Mouse (Mus musculus): ENCODE measurements around the gene Zfp740. TPM values are rescaled to one million over a fixed set of nuclear protein-coding genes. Genes with fewer than 3 reads are reported as not detected.
"Not testable (repeated sequence)": the region's sequence is repeated elsewhere in the genome, so short reads cannot be mapped to it uniquely, and the experiment has no call there.

The Zfp740 gene
- polyA plus RNA-seq, 1 experiment, result 45.8 TPM

- peak; percentile 99 for TF ChIP-seq CTCF (IDR thresholded peaks at IDR 0.05; ENCODE audit: control insufficient read depth, insufficient read depth, insufficient read length)
- TF ChIP-seq MYOG (IDR thresholded peaks at IDR 0.05; ENCODE audit: control insufficient read depth, extremely low read depth, insufficient read length), result no peak
- H3K4me3 ChIP-seq (ENCODE audit: insufficient read depth, poor library complexity, severe bottlenecking), result no peak overlapping the region
- peaks cover 18% of the 10 kb centered on the region for H3K79me3 ChIP-seq (ENCODE audit: low read depth)
Measured at GRCm38 (mm10) chr15:102224186-102224991, 21.3 kb downstream of the Zfp740 start.

GRCm38 (mm10) chr15:102224992-102225617 lies 22.1 kb downstream of the Zfp740 start:
- TF ChIP-seq CTCF (IDR thresholded peaks at IDR 0.05; ENCODE audit: control insufficient read depth, insufficient read depth, insufficient read length) (no peak), MYOG (IDR thresholded peaks at IDR 0.05; ENCODE audit: control insufficient read depth, extremely low read depth, insufficient read length) (no peak), FOSL1 (IDR thresholded peaks at IDR 0.05; ENCODE audit: insufficient read depth, low read length, poor library complexity, severe bottlenecking) (no peak), CEBPB (IDR thresholded peaks at IDR 0.05; ENCODE audit: low read depth) (no peak), MAX (IDR thresholded peaks at IDR 0.05) (no peak), USF1 (IDR thresholded peaks at IDR 0.05; ENCODE audit: low read depth) (no peak), MYOD1 (IDR thresholded peaks at IDR 0.05; ENCODE audit: control insufficient read depth, insufficient read length, low read depth) (no peak)
- H3K79me3 ChIP-seq (ENCODE audit: low read depth), result peaks cover 21% of the 10 kb centered on the region
- no peaks in the 10 kb centered on the region for H3K27me3 ChIP-seq (ENCODE audit: control insufficient read depth, insufficient read depth, insufficient read length)
- peak overlapping the region; percentile 51 for H3ac ChIP-seq (ENCODE audit: control insufficient read depth, insufficient read length, low read depth)
- H3K79me2 ChIP-seq (ENCODE audit: control insufficient read depth, insufficient read depth), result peaks cover 40% of the 10 kb centered on the region
- no peak overlapping the region for H3K4me3 ChIP-seq (ENCODE audit: insufficient read depth, poor library complexity, severe bottlenecking)
- peaks cover 51% of the 10 kb centered on the region for H3K36me3 ChIP-seq (ENCODE audit: control insufficient read depth, insufficient read depth)

More at GRCm38 (mm10) chr15:102224186-102224991, 21.3 kb downstream of the Zfp740 start:
- Histone ChIP-seq H3K27me3 (ENCODE audit: control insufficient read depth, insufficient read depth, insufficient read length) (no peaks in the 10 kb centered on the region), H3K79me2 (ENCODE audit: control insufficient read depth, insufficient read depth) (peaks cover 33% of the 10 kb centered on the region), H3K36me3 (ENCODE audit: control insufficient read depth, insufficient read depth) (peaks cover 56% of the 10 kb centered on the region), H3ac (ENCODE audit: control insufficient read depth, insufficient read length, low read depth) (peak overlapping the region; percentile 51)

- H3K79me2 ChIP-seq (ENCODE audit: control insufficient read depth, insufficient read depth), result peaks cover 41% of the 10 kb centered on the region
- H3K4me3 ChIP-seq (ENCODE audit: insufficient read depth, poor library complexity, severe bottlenecking); H3ac ChIP-seq (ENCODE audit: control insufficient read depth, insufficient read length, low read depth); H3K27me3 ChIP-seq (ENCODE audit: control insufficient read depth, insufficient read depth, insufficient read length): not testable (repeated sequence)
- H3K36me3 ChIP-seq (ENCODE audit: control insufficient read depth, insufficient read depth), result peaks cover 46% of the 10 kb centered on the region
- peaks cover 21% of the 10 kb centered on the region for H3K79me3 ChIP-seq (ENCODE audit: low read depth)
Measured at GRCm38 (mm10) chr15:102225619-102226018, 22.6 kb downstream of the Zfp740 start.

GRCm38 (mm10) chr15:102230408-102231321 lies 27.6 kb downstream of the Zfp740 start:
- Histone ChIP-seq H3K79me2 (ENCODE audit: control insufficient read depth, insufficient read depth) (peaks cover 41% of the 10 kb centered on the region), H3K4me3 (ENCODE audit: insufficient read depth, poor library complexity, severe bottlenecking) (peak overlapping the region; percentile 8), H3K27me3 (ENCODE audit: control insufficient read depth, insufficient read depth, insufficient read length) (no peaks in the 10 kb centered on the region), H3K79me3 (ENCODE audit: low read depth) (peaks cover 21% of the 10 kb centered on the region), H3ac (ENCODE audit: control insufficient read depth, insufficient read length, low read depth) (peak overlapping the region; percentile 22), H3K36me3 (ENCODE audit: control insufficient read depth, insufficient read depth) (peaks cover 44% of the 10 kb centered on the region)
- TF ChIP-seq CEBPB (IDR thresholded peaks at IDR 0.05; ENCODE audit: low read depth) (peak; percentile 94), MYOD1 (IDR thresholded peaks at IDR 0.05; ENCODE audit: control insufficient read depth, insufficient read length, low read depth) (peak; percentile 73), CTCF (IDR thresholded peaks at IDR 0.05; ENCODE audit: control insufficient read depth, insufficient read depth, insufficient read length) (no peak), USF1 (IDR thresholded peaks at IDR 0.05; ENCODE audit: low read depth) (peak; percentile 95), MYOG (IDR thresholded peaks at IDR 0.05; ENCODE audit: control insufficient read depth, extremely low read depth, insufficient read length) (no peak), MAX (IDR thresholded peaks at IDR 0.05) (peak; percentile 100), FOSL1 (IDR thresholded peaks at IDR 0.05; ENCODE audit: insufficient read depth, low read length, poor library complexity, severe bottlenecking) (peak; percentile 96)

GRCm38 (mm10) chr15:102231748-102232147 lies 28.7 kb downstream of the Zfp740 start, which contains the start of gene Itgb7:
Itgb7 (minus strand) TSS chr15:102231944.
- no peaks in the 10 kb centered on the region for H3K27me3 ChIP-seq (ENCODE audit: control insufficient read depth, insufficient read depth, insufficient read length)
- peaks cover 45% of the 10 kb centered on the region for H3K36me3 ChIP-seq (ENCODE audit: control insufficient read depth, insufficient read depth)
- peaks cover 35% of the 10 kb centered on the region for H3K79me2 ChIP-seq (ENCODE audit: control insufficient read depth, insufficient read depth)
- H3ac ChIP-seq (ENCODE audit: control insufficient read depth, insufficient read length, low read depth), result peak within 1 kb of the TSS; percentile 22
- peaks cover 21% of the 10 kb centered on the region for H3K79me3 ChIP-seq (ENCODE audit: low read depth)
- TF ChIP-seq MYOD1 (IDR thresholded peaks at IDR 0.05; ENCODE audit: control insufficient read depth, insufficient read length, low read depth), result no peak
- no peak for TF ChIP-seq FOSL1 (IDR thresholded peaks at IDR 0.05; ENCODE audit: insufficient read depth, low read length, poor library complexity, severe bottlenecking)
- no peak for TF ChIP-seq MAX (IDR thresholded peaks at IDR 0.05)
- TF ChIP-seq MYOG (IDR thresholded peaks at IDR 0.05; ENCODE audit: control insufficient read depth, extremely low read depth, insufficient read length), result no peak
- no peak for TF ChIP-seq CTCF (IDR thresholded peaks at IDR 0.05; ENCODE audit: control insufficient read depth, insufficient read depth, insufficient read length)
- TF ChIP-seq CEBPB (IDR thresholded peaks at IDR 0.05; ENCODE audit: low read depth), result no peak
- TF ChIP-seq USF1 (IDR thresholded peaks at IDR 0.05; ENCODE audit: low read depth), result no peak
- peak within 1 kb of the TSS; percentile 8 for H3K4me3 ChIP-seq (ENCODE audit: insufficient read depth, poor library complexity, severe bottlenecking)

Data from C2C12 (cell line).